Mouse (Mus musculus): ENCODE results near the gene Zfp646.

The Zfp646 gene

GRCm38 (mm10) chr7:127918203-127918602 is 42.2 kb downstream of the Zfp646 start:
- in situ Hi-C loops (cut with MboI, MseI), result no loop called here

GRCm38 (mm10) chr7:127919290-127919689 is 43.3 kb downstream of the Zfp646 start:
- in situ Hi-C loops (cut with MboI, MseI), result no loop called here

DNA sequence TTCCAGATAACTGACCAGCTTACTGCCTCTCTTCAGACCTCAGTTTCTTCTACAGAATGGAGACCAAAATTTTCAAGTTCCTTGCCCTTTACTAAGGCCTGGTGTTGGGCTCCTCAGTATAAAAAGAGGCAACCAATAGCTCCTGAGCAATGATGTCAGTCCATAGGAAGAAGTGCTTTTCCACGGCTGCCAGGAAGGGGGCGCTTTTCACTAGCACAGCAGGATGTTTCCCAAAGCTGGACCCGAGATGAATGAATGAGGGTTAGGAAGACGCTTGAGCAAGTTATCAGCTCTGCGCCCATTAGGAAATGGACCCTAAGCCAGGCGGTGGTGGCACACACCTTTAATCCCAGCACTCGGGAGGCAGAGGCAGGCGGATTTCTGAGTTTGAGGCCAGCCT is 45.5 kb downstream of the Zfp646 start:
- in situ Hi-C loops (cut with MboI, MseI), result loop anchor here (5.0 kb wide), 1 partner anchor 41 kb away; no protein-coding TSS in a partner anchor

- in situ Hi-C loops (cut with MboI, MseI), result loop anchor here (5.0 kb wide), 1 partner anchor 40 kb away; no protein-coding TSS in a partner anchor
Measured at GRCm38 (mm10) chr7:127922451-127923275, 46.6 kb downstream of the Zfp646 start.

GRCm38 (mm10) chr7:127923714-127924113 is 47.7 kb downstream of the Zfp646 start:
- in situ Hi-C loops (cut with MboI, MseI), result loop anchor here (5.0 kb wide), 1 partner anchor 39 kb away; no protein-coding TSS in a partner anchor

DNA sequence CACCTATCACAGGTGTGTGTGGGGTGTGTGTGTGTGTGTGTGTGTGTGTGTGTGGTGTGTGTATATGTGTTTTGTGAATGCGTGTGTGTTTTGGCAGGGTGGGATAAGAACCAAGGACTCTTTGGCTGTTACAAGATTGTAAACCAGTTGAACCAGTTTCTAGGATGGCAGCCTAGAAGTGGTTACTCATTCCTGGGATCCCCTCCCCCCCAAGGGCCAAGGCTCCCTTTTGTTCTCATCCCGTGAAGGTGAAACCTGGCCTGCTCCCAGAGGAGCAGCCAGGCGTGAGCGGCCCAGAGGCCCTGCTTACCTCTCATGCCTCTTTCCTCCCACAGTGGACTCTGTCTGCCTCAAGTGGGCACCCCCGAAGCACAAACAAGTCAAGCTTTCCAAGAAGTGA is 49.2 kb downstream of the Zfp646 start:
- in situ Hi-C loops (cut with MboI, MseI), result no loop called here

GRCm38 (mm10) chr7:127926066-127926465 is 50.0 kb downstream of the Zfp646 start:
- in situ Hi-C loops (cut with MboI, MseI), result no loop called here

- in situ Hi-C loops (cut with MboI, MseI), result no loop called here
Measured at GRCm38 (mm10) chr7:127926846-127927245, 50.8 kb downstream of the Zfp646 start.

DNA sequence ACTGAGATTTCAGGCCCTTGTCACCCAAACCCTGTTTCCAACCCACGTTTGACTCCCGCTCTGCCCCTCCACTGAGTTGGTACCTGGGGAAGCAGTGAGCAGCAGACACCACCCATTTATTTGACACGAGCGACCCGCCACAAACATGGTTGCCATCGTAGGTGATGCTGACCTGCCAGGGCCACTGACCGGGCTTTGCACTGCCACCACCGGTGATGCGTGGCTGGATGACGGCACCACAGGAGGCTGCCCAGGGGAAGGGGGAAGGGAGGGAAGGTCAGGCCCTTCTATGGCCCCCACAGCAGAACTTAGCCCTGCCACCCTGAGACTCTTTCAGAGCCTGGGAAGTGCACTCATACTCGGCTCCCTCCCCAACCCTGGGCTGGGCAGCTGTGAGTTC is 51.7 kb downstream of the Zfp646 start:
- in situ Hi-C loops (cut with MboI, MseI), result no loop called here

- in situ Hi-C loops (cut with MboI, MseI), result no loop called here
Measured at GRCm38 (mm10) chr7:127928596-127928995, 52.6 kb downstream of the Zfp646 start.

GRCm38 (mm10) chr7:127929923-127930322 is 53.9 kb downstream of the Zfp646 start, which contains the start of gene Prss8:
Prss8 (minus strand) TSS chr7:127930104.
- in situ Hi-C loops (cut with MboI, MseI), result no loop called here

DNA sequence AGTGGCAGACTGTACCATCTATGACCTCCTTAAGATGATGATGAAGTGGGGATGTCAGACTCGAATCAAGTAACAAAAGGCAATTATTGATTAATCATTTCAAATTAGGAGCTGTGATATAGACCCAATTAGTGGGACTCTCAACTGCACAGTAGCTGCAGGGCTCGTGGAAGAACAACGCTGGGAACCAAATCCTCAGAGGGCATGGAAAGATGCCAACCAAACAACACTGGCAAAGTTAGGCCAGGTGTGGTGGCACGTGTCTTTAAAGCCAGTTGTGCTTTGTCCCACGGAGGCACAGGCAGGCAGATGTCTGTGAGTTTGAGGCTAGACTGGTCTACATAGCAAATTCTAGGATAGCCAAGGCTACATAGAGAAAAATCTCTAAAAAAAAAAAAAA is 54.6 kb downstream of the Zfp646 start:
- in situ Hi-C loops (cut with MboI, MseI), result no loop called here

GRCm38 (mm10) chr7:127931351-127932135 is 55.5 kb downstream of the Zfp646 start:
- in situ Hi-C loops (cut with MboI, MseI), result no loop called here

- in situ Hi-C loops (cut with MboI, MseI), result no loop called here
Measured at GRCm38 (mm10) chr7:127932273-127933031, 56.4 kb downstream of the Zfp646 start.

- in situ Hi-C loops (cut with MboI, MseI), result no loop called here
Measured at GRCm38 (mm10) chr7:127934075-127934474, 58.1 kb downstream of the Zfp646 start.

DNA sequence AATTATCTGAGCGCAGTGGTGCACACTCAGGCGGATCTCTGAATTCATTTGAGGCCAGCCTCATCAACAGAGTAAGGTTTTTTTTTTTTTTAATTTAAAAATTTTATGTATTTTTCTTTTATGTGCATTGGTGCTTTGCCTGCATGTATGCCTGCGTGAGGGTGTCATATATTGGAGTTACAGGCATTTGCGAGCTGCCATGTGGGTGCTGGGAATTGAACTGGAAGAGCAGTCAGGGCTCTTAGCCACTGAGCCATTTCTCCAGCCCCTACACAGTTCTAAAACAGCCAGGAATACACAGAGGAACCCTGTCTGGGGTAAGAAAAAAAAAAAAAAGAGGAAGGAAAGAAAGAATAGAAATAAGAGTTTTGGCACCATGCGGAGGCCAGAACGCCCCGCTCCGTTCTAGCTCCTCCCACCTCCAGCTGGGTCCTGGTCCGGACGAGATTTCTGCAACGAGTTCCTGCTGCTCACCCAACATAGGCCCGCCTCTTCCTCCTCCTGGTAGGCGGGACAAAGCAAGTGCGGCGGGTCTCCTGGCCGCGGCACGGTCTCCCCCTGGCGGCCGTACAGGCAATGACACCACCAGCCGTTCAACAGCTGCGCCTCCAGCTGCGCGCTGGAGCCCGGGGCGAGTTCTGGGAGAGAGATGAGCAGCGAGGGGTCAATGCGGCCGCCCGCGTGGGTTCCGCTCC is 59.2 kb downstream of the Zfp646 start:
- in situ Hi-C loops (cut with MboI, MseI), result no loop called here
